ENCODE assay signal across 8 mouse cellular contexts in the genomic region with DNA sequence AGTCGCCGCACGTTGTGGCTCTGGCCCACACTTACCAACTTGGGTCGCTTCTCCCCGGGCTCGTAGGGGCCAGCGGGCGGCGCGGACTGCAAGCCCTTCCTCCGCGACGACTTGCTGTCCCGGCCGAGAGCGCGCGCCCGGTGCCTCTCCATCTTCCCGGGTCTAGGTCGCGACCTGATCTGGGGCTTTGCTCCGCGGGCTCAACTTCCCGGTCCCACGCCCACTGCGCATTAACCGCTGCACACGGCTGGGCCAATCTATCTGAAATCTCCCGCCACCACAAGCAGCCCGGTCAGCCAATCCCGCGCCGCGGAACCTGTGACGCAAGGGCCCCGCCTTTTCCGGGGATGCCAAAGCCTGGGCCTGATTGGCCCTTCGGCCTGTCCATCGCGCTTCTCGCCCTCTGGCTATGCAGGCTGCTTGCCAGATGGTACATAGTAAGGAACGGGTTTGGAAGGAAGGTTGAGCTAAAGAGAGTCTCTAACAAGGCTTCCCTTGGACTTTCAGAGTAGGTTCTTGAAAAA. TPM values are rescaled to one million over a fixed set of nuclear protein-coding genes. Genes with fewer than 3 reads are reported as not detected.
DNase-seq lines count a peak whose midpoint lies in the region; ATAC-seq lines count a peak whose summit lies in the region.

A gene (minus strand): TSS at position 273 of the 524 bp plus-strand sequence.

- DNase-seq in adrenal gland, adult (ENCODE audit: inconsistent age in 2 of 2, low spot score in 1 of 2) = peak; percentile 92 to 97
- DNase-seq in embryo, embryonic 10.5 days (ENCODE audit: low spot score) = peak; percentile 99
- DNase-seq in gastrocnemius, postnatal 14 days = peak; percentile 96
- DNase-seq in left cerebral cortex, postnatal 10 days (ENCODE audit: extremely low spot score in 1 of 2, low spot score in 2 of 2) = peak; percentile 95 to 98
- DNase-seq in right cerebral cortex, postnatal 25 days = peak; percentile 95
- DNase-seq in urinary bladder, postnatal 4 days (ENCODE audit: low spot score in 2 of 2) = peak; percentile 93 to 99

- peak; percentile 97 for ATAC-seq in inflammation-experienced regulatory T-cells, adult 6 months
- ATAC-seq in megakaryocyte-erythroid progenitor cell, adult 5-6 weeks (replicated peaks; ENCODE audit: low FRiP score, low TSS enrichment, poor library complexity, severe bottlenecking) = peak; percentile 98

- intact Hi-C loops in gastrocnemius, postnatal 14 days (cut with DNase I; ENCODE audit: low total_unique reads) = no loop called here
- intact Hi-C loops in left cerebral cortex, postnatal 10 days (cut with DNase I) = no loop called here

RNA-seq across cellular contexts. Expression of the gene that starts here (rescaled TPM):
- total RNA-seq in gastrocnemius, postnatal 14 days (2021) = 1 to 10 TPM; 2.5 to 2.7 TPM
- 10 to 100 TPM in 1 of 3 experiments, 1 to 10 TPM in 2; 2.6 to 13.5 (median 3.7) TPM for polyA plus RNA-seq in inflammation-experienced regulatory T-cells, adult 6 months (2017; shearing (Covaris generic))
- total RNA-seq in left cerebral cortex, postnatal 10 days (2021) = 1 to 10 TPM; 3.6 to 4.2 TPM
- total RNA-seq in megakaryocyte-erythroid progenitor cell, adult 5-6 weeks (2014; fragmentation: Nextera tagmentation) = 42.0 and 46.3 TPM in 2 replicates
- total RNA-seq in megakaryocyte-erythroid progenitor cell, adult 5-6 weeks (2017) = 42.0 and 77.6 TPM in 2 replicates

Comparison
In these comparisons a context has a peak if more than half of its experiments do, and no peak if none do; other contexts are left out.
1. Peak in every context shown above with its lines: DNase-seq and ATAC-seq.
2. RNA of the gene that starts here (total RNA-seq): 42.0 to 77.6 TPM in megakaryocyte-erythroid progenitor cell, adult 5-6 weeks; 3.6 to 4.2 TPM in left cerebral cortex, postnatal 10 days and 2.5 to 2.7 TPM in gastrocnemius, postnatal 14 days; every median in the first group is over 4 times any median in the second.